Mouse (Mus musculus): ENCODE data around the gene Ttll11.

Gene Ttll11

GRCm38 (mm10) chr2:35906174-35906798 is 73.4 kb downstream of the Ttll11 start:
- in situ Hi-C loops (cut with MboI, MseI): loop anchor here (5.0 kb wide), 2 partner anchors 254 to 354 kb away; no protein-coding TSS in a partner anchor

DNA sequence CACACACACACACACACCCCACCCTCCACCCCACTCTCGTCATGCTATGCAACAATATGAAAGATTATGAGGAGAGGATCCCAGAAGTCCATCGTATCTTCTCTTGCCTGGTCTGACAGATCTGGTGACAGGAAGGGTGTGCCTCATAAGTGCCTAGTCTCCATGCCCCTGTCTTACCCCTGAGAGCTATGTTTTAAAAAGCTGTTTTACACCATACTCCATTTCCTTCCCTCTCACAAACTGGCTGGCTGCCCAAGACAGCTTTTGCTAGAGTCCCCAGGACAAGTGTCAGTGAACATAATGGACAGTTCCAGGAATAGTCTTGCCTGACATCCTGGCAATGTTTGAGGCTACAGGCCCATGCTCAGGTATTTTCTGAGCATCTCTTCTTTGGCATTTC is 78.9 kb downstream of the Ttll11 start:
- in situ Hi-C loops (cut with MboI, MseI): no loop called here

- in situ Hi-C loops (cut with MboI, MseI): no loop called here
These were observed 80.0 kb downstream of the Ttll11 start for GRCm38 (mm10) chr2:35899712-35900111.

DNA sequence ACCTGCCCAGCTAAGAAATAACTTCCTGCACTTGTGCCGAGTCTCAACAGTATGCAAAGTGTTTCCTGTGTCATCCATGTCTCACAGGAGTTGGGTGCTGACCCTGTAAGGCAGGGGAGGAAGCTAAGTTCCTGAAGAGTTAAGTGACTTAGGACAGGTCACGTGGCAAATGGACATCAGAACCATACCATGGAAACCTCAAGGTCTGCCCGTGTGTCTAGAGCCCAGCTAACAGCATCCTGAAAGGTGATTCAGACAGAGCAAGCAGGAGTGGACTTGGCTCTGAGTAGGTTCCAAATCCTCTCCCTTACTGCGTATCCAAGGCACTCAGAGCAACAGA is 80.6 kb downstream of the Ttll11 start:
- in situ Hi-C loops (cut with MboI, MseI): no loop called here

DNA sequence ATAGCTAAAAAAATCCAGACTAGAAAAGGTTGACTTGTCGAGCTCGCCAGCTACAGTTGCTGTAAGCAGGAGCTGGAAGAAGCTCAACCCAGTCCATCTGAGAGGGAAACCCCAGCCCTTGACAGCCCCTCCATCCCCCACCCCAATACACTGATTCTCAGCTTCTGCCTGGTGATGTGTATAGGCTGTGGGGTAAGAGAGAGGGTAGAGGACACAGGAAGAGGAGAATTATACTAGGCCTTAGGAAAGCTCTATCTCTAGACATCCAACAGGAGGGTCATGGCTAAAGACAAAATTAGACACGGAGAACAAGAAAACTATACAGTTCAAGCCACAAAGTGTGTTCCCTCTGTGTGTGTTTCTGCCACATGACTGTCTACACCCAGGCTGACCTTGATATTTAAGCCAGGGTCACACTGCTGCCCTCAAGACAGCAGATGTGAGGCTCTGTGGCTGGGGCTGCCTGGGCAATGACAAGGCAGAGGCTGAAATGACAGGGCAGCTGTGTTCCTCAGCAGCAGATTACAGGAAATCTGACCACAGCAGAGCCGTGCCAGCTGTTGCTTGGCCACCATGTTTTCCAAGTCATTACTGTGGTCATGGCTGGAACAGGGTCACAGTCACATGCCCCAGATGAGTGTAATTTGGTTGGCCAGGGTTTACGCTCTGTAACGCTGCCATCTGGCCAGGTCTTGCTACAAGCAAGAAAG is 81.1 kb downstream of the Ttll11 start:
- in situ Hi-C loops (cut with MboI, MseI): no loop called here

DNA sequence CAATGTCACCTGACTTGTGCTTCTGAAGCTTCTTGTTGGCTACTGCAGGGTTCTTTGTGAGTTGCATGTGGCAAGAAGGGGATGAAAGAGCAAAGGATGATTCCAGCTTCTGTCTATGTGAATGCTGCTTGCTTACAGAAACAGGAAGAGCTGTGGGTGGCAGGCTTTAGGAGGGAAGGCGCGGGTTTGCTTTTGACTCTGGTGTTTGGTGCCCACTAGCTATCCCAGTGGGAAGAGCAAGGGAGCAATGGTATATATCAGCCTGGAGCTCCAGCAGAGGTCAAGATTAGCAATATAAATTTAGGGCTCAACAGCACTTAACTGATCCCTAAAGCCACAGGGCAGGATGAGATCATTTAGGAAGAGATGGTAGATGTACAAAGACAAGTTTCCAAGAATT is 82.6 kb downstream of the Ttll11 start:
- in situ Hi-C loops (cut with MboI, MseI): no loop called here

DNA sequence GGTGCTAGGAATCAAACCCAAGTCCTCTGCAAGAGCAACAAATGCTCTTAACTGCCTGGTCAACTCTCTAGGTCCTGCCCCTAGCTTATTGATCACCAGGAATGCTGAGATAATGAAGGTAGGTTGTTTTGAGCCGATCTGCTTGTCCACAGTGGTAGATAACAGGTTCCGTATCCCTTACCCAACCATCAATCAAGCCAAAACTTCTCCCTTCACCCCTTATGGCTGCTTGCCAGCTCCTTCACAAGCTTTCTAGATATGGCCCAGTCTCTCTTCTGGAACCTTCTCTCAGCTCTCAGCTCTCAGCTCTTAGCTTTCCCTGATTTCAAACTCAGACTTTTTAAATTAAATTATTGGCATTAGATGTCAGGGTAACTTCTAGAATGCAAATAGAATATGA is 85.2 kb downstream of the Ttll11 start:
- in situ Hi-C loops (cut with MboI, MseI): no loop called here

- in situ Hi-C loops (cut with MboI, MseI): no loop called here
These were observed 89.1 kb downstream of the Ttll11 start for GRCm38 (mm10) chr2:35890635-35891034.

DNA sequence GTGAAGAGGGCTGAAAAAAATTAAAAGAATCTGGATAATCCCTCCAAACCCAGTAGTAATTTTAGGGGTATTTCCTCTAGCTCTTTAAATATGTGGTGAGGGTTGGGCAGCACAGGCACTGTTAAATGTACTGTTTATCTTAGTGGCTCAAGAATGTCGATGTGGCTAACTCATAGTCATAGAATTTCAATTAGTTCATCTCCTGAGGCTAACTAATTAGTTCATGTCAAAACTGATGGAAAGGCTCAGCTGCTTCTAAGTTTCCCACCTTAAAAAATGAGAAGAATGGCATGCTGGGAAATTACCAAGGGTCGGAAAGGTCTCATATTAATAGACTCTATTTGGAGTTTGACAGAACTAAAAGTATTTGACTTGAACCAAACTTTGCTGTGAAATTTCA is 89.9 kb downstream of the Ttll11 start:
- in situ Hi-C loops (cut with MboI, MseI): no loop called here

DNA sequence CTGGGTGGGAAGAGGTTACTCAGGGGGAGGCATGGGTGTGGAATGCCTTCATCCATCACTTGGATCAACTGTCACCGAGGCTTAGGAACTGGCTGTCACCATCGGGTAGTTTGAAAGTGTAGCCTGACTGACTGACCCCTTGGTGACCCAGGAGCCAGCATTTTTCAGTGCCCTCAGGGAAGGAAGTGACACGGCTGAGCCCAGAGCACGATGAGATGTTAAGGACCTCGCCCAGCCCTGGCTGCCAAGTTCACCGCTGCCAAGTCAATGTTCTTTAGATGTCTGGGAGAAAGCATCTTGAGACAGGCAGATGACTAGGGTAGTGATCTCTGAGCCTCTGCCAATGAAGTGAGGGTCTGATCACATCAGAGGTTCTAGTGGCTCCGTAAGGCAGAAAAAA is 95.4 kb downstream of the Ttll11 start:
- in situ Hi-C loops (cut with MboI, MseI): no loop called here

- in situ Hi-C loops (cut with MboI, MseI): no loop called here
These were observed 97.3 kb downstream of the Ttll11 start for GRCm38 (mm10) chr2:35882336-35882987.

- in situ Hi-C loops (cut with MboI, MseI): no loop called here
These were observed 97.8 kb downstream of the Ttll11 start for GRCm38 (mm10) chr2:35881896-35882295.

GRCm38 (mm10) chr2:35880362-35880761 is 99.4 kb downstream of the Ttll11 start:
- in situ Hi-C loops (cut with MboI, MseI): no loop called here

- in situ Hi-C loops (cut with MboI, MseI): no loop called here
These were observed 99.8 kb downstream of the Ttll11 start for GRCm38 (mm10) chr2:35879887-35880286.

DNA sequence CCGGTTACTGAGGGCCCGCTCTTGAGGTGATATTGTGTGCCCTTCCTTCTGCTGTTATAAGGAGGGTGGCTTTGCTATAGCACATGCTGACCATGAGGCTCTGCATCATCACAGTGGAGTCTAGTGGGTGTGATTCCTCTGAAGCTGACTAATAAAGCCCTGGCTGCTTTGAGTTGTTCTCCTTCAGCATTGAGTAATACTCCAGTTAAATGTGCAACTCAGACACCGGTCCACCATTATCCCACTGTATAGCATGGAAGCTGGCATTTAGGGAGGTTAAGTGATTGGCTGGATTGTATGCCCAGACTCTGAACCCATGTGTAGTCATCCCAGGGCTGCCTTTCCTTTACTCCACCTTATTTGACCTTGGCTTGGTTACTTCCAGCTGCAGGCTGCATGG is 101.2 kb downstream of the Ttll11 start:
- in situ Hi-C loops (cut with MboI, MseI): no loop called here

- in situ Hi-C loops (cut with MboI, MseI): no loop called here
These were observed 104.1 kb downstream of the Ttll11 start for GRCm38 (mm10) chr2:35875572-35875971.

DNA sequence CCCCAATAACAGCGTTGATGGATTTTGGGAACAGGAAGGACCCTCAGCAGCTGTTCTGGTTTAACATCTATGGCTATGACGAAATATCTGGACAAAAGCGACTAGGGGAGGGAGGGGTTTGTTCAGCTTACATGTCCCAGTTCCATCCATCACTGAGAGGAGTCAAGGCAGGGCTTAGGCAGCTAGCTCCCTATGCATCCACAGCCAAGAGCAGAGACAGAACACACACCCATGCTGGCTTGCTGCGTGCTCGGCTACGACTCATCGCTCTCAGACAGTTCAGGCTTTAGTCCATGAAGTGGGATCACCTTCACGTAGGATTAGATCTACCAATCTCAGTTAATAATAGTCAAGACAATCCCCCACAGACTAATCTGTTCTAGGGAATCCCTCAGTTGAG is 105.3 kb downstream of the Ttll11 start:
- in situ Hi-C loops (cut with MboI, MseI): no loop called here

DNA sequence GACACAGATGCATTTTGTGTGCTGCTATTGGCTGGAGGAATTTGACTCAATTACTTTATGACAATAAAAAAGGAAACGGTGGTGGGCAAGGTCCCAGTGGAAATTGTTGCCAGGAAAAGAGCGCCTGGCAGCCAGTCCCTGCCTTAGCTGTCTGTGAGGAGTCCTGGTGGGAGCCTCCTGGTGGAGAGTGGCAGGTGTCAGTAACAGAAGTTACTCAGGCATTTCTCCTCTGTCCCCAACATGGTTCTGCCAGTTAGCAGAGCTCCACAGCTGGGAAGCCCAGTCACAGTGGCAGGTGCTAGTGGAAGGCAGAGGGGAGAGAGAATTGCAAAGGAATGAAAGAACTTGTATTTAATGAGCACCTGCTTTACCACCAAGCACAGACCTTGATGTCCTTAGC is 110.5 kb downstream of the Ttll11 start:
- in situ Hi-C loops (cut with MboI, MseI): no loop called here

DNA sequence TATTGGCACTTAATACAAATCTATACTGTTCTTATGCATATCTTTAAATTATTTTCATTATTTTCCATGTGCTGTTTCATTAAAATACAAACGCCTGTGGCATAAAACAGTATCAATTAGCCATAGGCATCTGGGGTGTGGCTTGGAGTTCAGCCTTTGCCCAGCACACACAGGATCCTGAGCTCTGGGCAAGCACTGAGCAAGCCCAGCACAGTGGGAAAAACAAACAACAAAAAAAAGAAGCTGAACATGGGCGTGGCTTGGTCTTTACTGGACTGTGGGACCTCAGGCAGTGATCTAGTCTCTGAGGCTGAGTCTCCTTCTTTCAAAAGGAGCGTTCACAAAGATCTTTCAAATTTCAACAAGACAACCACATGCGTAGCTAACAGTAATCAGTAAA is 116.4 kb downstream of the Ttll11 start:
- in situ Hi-C loops (cut with MboI, MseI): no loop called here

GRCm38 (mm10) chr2:35861185-35861584 is 118.5 kb downstream of the Ttll11 start:
- in situ Hi-C loops (cut with MboI, MseI): no loop called here

GRCm38 (mm10) chr2:35860394-35860744 is 119.3 kb downstream of the Ttll11 start:
- in situ Hi-C loops (cut with MboI, MseI): no loop called here

- in situ Hi-C loops (cut with MboI, MseI): no loop called here
These were observed 119.9 kb downstream of the Ttll11 start for GRCm38 (mm10) chr2:35859708-35860393.

GRCm38 (mm10) chr2:35858281-35858680 is 121.4 kb downstream of the Ttll11 start:
- in situ Hi-C loops (cut with MboI, MseI): no loop called here
